Mouse (Mus musculus) neural tube, embryonic 13.5 days (tissue): ENCODE data around the gene AC124502.3. TPM values are rescaled to one million over a fixed set of nuclear protein-coding genes. Genes with fewer than 3 reads are reported as not detected.
"Not testable (repeated sequence)": the region's sequence is repeated elsewhere in the genome, so short reads cannot be mapped to it uniquely, and the experiment has no call there.

ENCODE experiments used
- ATAC-seq: fragments of 200-750 bp; cut with Nextera tagmentation; 2 replicates; pipeline ENCODE4 v1.8.0; 2017; ENCODE audit warnings: low read depth, mild to moderate bottlenecking, moderate TSS enrichment, moderate library complexity
- H3K27ac ChIP-seq: fragments of 300-500 bp; sonication (generic); replicated peaks from 2 replicates; pipeline ENCODE4 v1.5.1; 2015; ENCODE audit warnings: moderate library complexity, mild to moderate bottlenecking, inconsistent platforms
- H3K27me3 ChIP-seq: fragments of 300-500 bp; sonication (generic); 2 replicates; pipeline ENCODE4 v1.6.1; 2015; ENCODE audit warnings: mild to moderate bottlenecking, inconsistent platforms
- H3K36me3 ChIP-seq: fragments of 300-500 bp; sonication (generic); 2 replicates; pipeline ENCODE4 v1.6.1; 2015; ENCODE audit warnings: mild to moderate bottlenecking, inconsistent platforms
- H3K4me1 ChIP-seq: fragments of 300-500 bp; sonication (generic); replicated peaks from 2 replicates; pipeline ENCODE4 v1.6.1; 2015; ENCODE audit warnings: inconsistent platforms
- H3K4me2 ChIP-seq: fragments of 300-500 bp; sonication (generic); 2 replicates; pipeline ENCODE4 v1.6.1; 2015; ENCODE audit warnings: inconsistent platforms, mild to moderate bottlenecking, moderate library complexity
- H3K4me3 ChIP-seq: fragments of 300-500 bp; sonication (generic); 2 replicates; pipeline ENCODE4 v1.5.1; 2015; ENCODE audit warnings: mild to moderate bottlenecking, inconsistent platforms
- H3K9ac ChIP-seq: fragments of 300-500 bp; sonication (generic); 2 replicates; pipeline ENCODE4 v1.6.1; 2015; ENCODE audit warnings: moderate library complexity, mild to moderate bottlenecking, inconsistent platforms
- H3K9me3 ChIP-seq: fragments of 300-500 bp; sonication (generic); 2 replicates; pipeline ENCODE4 v1.6.1; 2016; ENCODE audit warnings: inconsistent platforms
- WGBS: fragments of 180-500 bp; shearing (Covaris S2); methylation state at CpG from one replicate; pipeline ENCODE4 v1.1.7; 2015; 5-methylcytosine and 5-hydroxymethylcytosine counted together
- polyA plus RNA-seq: library from polyadenylated mRNA; unstranded; fragments of >200 nt; fragmentation: Nextera tagmentation; extraction: Ambion mirVana; gene quantifications from 2 replicates; pipeline ENCODE4 v1.2.1, GENCODE M21; 2015

The AC124502.3 gene
- polyA plus RNA-seq: 3.1 and 5.1 TPM in 2 replicates

DNA sequence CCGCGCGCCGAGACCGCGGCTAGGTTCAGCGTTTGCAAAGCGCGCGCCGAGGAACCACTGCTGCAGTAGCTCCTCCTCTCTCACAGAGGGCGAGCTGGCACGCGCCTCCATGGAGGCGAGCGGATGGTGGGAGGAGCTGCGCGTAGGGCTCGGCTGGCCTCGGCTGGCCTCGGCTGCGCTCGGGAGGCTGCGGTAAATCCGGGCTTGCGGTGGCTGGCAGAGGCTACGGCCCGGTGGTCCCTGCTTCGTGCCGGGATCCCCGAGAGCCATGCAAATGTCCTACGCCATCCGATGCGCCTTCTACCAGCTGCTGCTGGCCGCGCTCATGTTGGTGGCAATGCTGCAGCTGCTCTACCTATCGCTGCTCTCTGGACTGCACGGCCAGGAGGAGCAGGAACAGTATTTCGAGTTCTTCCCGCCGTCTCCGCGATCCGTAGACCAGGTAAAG is at the start of gene AC124502.3, which contains the start of gene B4gat1:
Gene AC124502.3, plus strand, starts transcription at position 183 of the 448 bp plus-strand sequence.
Gene B4gat1, plus strand, starts transcription at position 118 of the 448 bp plus-strand sequence.
- H3K4me3 ChIP-seq: peak within 1 kb of the TSS; percentile 89
- peak within 1 kb of the TSS; percentile 97 for H3K9ac ChIP-seq
- H3K27me3 ChIP-seq: no peaks in the 10 kb centered on the region
- no peaks in the 10 kb centered on the region for H3K9me3 ChIP-seq
- peaks cover 12% of the 10 kb centered on the region for H3K36me3 ChIP-seq
- H3K4me2 ChIP-seq: peak within 1 kb of the TSS; percentile 89
- under 1% methylated on average over 44 of the region's 44 CpGs for WGBS
- peak within 1 kb of the TSS; percentile 91 for H3K27ac ChIP-seq
- peaks cover 41% of the 10 kb centered on the region for H3K4me1 ChIP-seq
- peak; percentile 90 for ATAC-seq

DNA sequence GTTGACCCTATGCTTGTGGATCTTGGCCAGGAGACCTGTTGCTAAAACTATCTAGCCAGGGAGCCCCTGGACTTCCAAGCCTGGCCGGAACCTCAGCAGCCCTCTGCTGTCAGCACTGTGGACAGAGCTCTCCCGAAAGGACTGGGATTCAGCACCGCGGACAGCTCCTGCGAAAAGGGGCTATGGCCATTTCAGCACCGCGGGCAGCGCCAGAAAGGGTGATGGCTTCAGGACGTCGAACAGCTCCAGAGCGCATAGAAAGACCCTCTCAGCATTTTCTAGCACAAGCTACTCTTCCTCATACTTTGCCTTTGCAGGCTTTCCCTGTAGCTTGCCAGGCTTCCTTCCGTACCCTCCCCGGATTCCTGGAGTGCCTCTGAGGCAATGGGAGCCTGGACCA is 49.7 kb upstream of the AC124502.3 start:
- ATAC-seq: no peak
- H3K9me3 ChIP-seq: no peaks in the 10 kb centered on the region
- H3K27me3 ChIP-seq: peaks cover 100% of the 10 kb centered on the region
- peak overlapping the region; percentile 49 for H3K4me3 ChIP-seq
- H3K4me1 ChIP-seq: peaks cover 32% of the 10 kb centered on the region
- H3K36me3 ChIP-seq: 0 out of 2 replicates have a peak, but pooled peaks cover 10% of the 10 kb centered on the region
- no peak overlapping the region for H3K27ac ChIP-seq
- peak overlapping the region; percentile 78 for H3K9ac ChIP-seq
- 4% methylated on average over 13 of the region's 13 CpGs for WGBS
- peak overlapping the region; percentile 72 for H3K4me2 ChIP-seq

DNA sequence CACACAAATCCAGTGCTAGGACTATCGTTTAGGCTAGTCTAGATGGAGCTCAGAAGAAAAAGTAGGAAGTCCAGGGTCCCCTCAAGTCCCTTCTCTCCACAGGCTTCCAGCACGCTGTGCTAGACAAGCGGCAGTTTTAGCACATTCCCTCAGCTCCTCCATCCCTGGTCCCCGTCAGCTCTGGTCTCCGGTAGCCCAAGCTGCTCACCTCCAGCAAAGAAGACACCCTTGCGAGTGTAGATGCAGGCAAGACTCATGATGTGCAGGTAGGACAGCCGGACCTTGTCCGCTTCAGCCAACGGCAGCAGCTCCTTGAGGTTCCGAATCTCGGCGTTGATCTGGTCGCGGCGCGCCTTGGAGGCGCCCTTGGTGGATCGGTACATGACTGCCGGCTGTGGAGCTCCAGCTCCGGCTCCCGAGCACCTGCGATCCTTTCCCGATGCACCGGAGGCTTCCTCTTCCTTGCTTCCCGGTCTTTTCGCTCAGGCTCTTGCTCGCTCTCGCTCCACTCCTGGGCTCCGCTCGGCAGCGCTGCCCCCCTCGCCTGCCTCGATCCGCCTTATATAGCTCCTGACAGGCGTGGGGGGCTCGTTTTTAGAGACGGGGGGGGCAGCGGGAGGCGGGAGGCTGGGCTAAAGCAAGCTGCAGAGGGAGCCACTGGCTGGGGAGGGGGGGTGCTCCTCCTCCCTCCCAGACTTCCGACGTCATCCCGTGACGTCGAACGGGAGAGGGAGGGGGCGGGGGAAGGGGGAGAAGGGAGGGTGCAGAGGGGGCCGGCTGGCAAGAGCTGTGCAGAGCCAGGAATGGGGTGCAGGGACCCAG is 49.0 kb upstream of the AC124502.3 start:
- peak; percentile 79 for ATAC-seq
- H3K27ac ChIP-seq: peak overlapping the region; percentile 68
- 13% methylated on average over 47 of the region's 47 CpGs for WGBS
- H3K9ac ChIP-seq: peak overlapping the region; percentile 78
- no peaks in the 10 kb centered on the region for H3K9me3 ChIP-seq
- peak overlapping the region; percentile 49 for H3K4me3 ChIP-seq
- peaks cover 99% of the 10 kb centered on the region for H3K27me3 ChIP-seq
- H3K4me2 ChIP-seq: peak overlapping the region; percentile 72
- 0 out of 2 replicates have a peak, but pooled peaks cover 10% of the 10 kb centered on the region for H3K36me3 ChIP-seq
- H3K4me1 ChIP-seq: peaks cover 36% of the 10 kb centered on the region

DNA sequence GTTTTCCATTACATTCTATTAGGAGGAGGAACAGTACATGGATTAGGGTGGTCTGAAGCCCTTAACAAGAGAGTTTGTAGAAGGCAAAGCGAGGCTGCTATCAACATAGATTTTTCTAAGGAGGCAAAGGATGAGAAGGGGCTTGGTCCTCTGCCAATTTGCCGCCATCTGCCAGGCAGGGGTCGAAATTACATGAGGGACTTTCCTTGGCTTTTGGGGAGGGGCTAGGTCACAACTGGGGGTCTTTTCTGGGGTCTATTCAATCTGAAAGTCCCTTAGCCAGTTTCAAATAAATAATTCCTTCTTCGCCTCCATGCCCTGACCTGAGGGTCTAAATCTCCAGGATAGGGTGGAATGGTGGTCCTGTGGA is 48.5 kb upstream of the AC124502.3 start, which contains the start of gene Npas4:
Gene Npas4, minus strand, starts transcription at position 61 of the 370 bp plus-strand sequence.
- Histone ChIP-seq H3K4me3 (peak within 1 kb of the TSS; percentile 49), H3K27ac (peak within 1 kb of the TSS; percentile 68), H3K9me3 (no peaks in the 10 kb centered on the region), H3K27me3 (peaks cover 99% of the 10 kb centered on the region), H3K4me2 (peak within 1 kb of the TSS; percentile 72), H3K4me1 (peaks cover 36% of the 10 kb centered on the region), H3K36me3 (0 out of 2 replicates have a peak, but pooled peaks cover 10% of the 10 kb centered on the region), H3K9ac (peak within 1 kb of the TSS; percentile 78)
- ATAC-seq: no peak; the same call in none of the 2 replicates
- 16% methylated on average over 4 of the region's 4 CpGs for WGBS

DNA sequence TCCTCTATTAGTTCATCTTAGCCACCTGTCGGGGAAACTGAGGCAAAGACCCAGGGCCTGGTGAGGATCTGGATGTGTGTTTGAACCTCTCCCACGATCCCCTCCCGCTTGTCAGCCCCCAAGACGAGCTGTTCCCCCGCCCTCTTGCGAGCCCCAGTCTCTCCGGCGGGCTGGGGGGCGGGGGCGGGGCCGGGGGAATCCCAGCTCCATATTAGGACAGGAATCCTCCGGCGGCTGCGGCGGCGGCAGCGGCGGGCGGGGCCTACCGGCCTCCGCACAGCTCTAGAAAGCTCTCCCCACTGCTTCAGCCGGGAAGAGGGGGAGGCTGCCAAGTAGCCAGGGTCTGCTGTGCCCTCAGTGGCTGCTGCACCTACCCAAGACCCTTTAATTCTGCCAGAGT is 48.0 kb upstream of the AC124502.3 start:
- H3K9me3 ChIP-seq: no peaks in the 10 kb centered on the region
- peaks cover 36% of the 10 kb centered on the region for H3K4me1 ChIP-seq
- peak overlapping the region; percentile 72 for H3K4me2 ChIP-seq
- peak; percentile 9 for ATAC-seq
- H3K9ac ChIP-seq: peak overlapping the region; percentile 64
- peak overlapping the region; percentile 49 for H3K4me3 ChIP-seq
- H3K27me3 ChIP-seq: peaks cover 99% of the 10 kb centered on the region
- H3K36me3 ChIP-seq: 0 out of 2 replicates have a peak, but pooled peaks cover 10% of the 10 kb centered on the region
- H3K27ac ChIP-seq: 0 out of 2 replicates have a peak overlapping the region, but pooled peaks have one; percentile 29
- WGBS: 2% methylated on average over 21 of the region's 22 CpGs

DNA sequence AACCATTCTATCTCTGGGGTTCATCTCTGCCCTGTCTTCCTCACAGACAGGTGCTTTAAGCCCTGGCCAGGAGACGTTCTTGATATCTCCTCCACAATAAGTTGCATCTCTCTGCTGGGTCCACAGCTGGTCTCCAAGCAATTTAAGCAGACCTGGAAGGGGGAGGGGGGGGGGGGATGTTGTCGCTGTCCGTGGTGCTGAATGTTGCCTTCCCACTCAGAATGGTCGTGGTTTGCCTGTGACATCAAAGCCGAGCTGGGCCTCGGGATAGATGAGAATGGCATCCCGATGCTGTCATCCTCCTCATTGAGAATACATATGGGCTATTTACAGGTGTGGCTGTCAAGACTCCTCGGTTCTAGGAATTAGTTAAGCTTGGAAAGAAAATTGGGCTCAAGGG is 46.3 kb upstream of the AC124502.3 start:
- no peak overlapping the region for H3K4me2 ChIP-seq
- H3K27me3 ChIP-seq: peaks cover 94% of the 10 kb centered on the region
- no peak overlapping the region for H3K9ac ChIP-seq
- 12% methylated on average over 8 of the region's 8 CpGs for WGBS
- no peak overlapping the region for H3K27ac ChIP-seq
- H3K9me3 ChIP-seq: no peaks in the 10 kb centered on the region
- H3K4me3 ChIP-seq: no peak overlapping the region
- ATAC-seq: no peak
- H3K36me3 ChIP-seq: no peaks in the 10 kb centered on the region
- peaks cover 36% of the 10 kb centered on the region for H3K4me1 ChIP-seq

DNA sequence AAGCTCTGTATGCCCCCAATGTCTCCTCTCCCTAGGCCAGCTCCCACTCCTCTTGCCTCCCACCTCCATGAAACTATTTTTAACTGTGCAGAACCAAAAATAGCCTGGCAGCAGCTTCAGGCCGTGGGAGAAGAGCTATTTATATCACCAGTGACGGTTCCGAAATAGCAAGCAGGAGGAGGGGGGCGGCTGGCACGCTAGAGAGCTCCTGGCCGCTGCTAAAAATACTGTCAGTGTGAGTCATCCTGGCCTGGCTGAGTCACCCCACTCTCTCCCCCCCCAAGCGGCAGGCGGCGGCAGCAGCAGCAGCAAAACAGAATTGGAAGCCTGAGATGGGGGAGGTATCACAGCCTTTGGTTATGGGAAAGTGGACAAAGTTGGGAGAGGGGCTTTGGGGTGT is 45.8 kb upstream of the AC124502.3 start:
- H3K4me2 ChIP-seq: no peak overlapping the region
- peaks cover 90% of the 10 kb centered on the region for H3K27me3 ChIP-seq
- no peaks in the 10 kb centered on the region for H3K9me3 ChIP-seq
- no peak overlapping the region for H3K9ac ChIP-seq
- no peak for ATAC-seq
- no peak overlapping the region for H3K4me3 ChIP-seq
- H3K4me1 ChIP-seq: peaks cover 42% of the 10 kb centered on the region
- WGBS: 3% methylated on average over 9 of the region's 9 CpGs
- no peak overlapping the region for H3K27ac ChIP-seq
- H3K36me3 ChIP-seq: no peaks in the 10 kb centered on the region

DNA sequence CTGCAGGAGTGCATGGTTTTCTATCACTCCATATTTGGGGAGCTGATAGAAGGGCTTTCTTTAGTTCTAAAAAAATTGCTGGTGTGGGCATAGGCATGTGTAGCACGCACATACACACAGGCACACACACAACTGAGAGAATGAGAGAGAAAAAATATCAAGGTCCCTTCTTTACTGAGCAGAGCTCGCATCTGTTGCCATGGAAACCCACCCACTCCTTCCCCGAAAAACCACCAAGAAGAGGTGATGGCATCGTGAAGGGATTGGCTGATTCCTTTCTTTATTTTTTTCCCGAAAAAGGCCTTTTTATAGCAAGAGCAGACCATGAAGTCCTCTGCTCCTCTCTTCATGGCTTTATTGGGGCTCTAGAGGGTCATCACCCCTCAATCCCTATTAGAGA is 44.6 kb upstream of the AC124502.3 start:
- Histone ChIP-seq H3K9me3 (no peaks in the 10 kb centered on the region), H3K36me3 (no peaks in the 10 kb centered on the region), H3K27ac (no peak overlapping the region), H3K4me3 (no peak overlapping the region), H3K4me2 (no peak overlapping the region), H3K9ac (no peak overlapping the region), H3K27me3 (peaks cover 84% of the 10 kb centered on the region), H3K4me1 (peaks cover 40% of the 10 kb centered on the region)
- ATAC-seq: no peak
- WGBS: 55% methylated on average over 5 of the region's 5 CpGs

- Histone ChIP-seq H3K4me1 (peaks cover 29% of the 10 kb centered on the region), H3K9ac (no peak overlapping the region), H3K9me3 (no peaks in the 10 kb centered on the region), H3K36me3 (no peaks in the 10 kb centered on the region), H3K27ac (no peak overlapping the region), H3K4me3 (no peak overlapping the region), H3K4me2 (no peak overlapping the region), H3K27me3 (peaks cover 42% of the 10 kb centered on the region)
- ATAC-seq: no peak
- WGBS: 74% methylated on average over 6 of the region's 6 CpGs
Measured at GRCm38 (mm10) chr19:4999445-5000140, 39.1 kb upstream of the AC124502.3 start.

GRCm38 (mm10) chr19:5001666-5002406 is 36.9 kb upstream of the AC124502.3 start:
- peak; percentile 98 for ATAC-seq
- Histone ChIP-seq H3K4me1 (peaks cover 29% of the 10 kb centered on the region), H3K9me3 (no peaks in the 10 kb centered on the region), H3K9ac (peak overlapping the region; percentile 70), H3K4me2 (peak overlapping the region; percentile 63), H3K27me3 (peaks cover 25% of the 10 kb centered on the region), H3K4me3 (peak overlapping the region; percentile 33), H3K36me3 (no peaks in the 10 kb centered on the region), H3K27ac (peak overlapping the region; percentile 92)
- WGBS: under 1% methylated on average over 39 of the region's 39 CpGs

DNA sequence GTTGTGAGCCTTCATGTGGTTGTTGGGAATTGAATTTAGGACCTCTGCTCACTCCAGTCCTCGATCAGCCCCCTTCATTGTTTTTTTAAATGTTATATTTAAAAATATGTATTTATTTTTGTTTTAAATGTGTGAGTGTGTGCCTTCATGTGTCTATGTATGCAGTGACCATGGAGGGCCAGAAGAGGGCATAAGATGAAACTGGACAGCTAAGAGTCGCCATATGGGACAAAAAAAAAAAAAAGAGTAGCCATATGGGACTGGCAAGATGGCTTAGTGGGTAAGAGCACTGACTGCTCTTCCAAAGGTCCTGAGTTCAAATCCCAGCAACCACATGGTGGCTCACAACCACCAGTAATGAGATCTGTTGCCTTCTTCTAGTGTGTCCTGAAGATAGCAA is 35.0 kb upstream of the AC124502.3 start:
- H3K4me3 ChIP-seq, ATAC-seq, H3K9me3 ChIP-seq, H3K4me2 ChIP-seq, H3K36me3 ChIP-seq, H3K9ac ChIP-seq, H3K27ac ChIP-seq: not testable (repeated sequence)
- peaks cover 13% of the 10 kb centered on the region for H3K27me3 ChIP-seq
- WGBS: 60% methylated on average over 2 of the region's 2 CpGs
- peaks cover 19% of the 10 kb centered on the region for H3K4me1 ChIP-seq
